Mouse (Mus musculus) urinary bladder, postnatal 36 days (tissue): Measurements from ENCODE around the gene Adat3.
A peak's percentile ranks its signal among the peaks of the same experiment; 100 is the strongest.
"Not testable (repeated sequence)": the region's sequence is repeated elsewhere in the genome, so short reads cannot be mapped to it uniquely, and the experiment has no call there.

ENCODE experiments used
- DNase-seq, 2 experiments: peaks; one replicate each; pipeline ENCODE4 v3.0.0; 2022; ENCODE audit warnings: low spot score in 2 of 2, mixed read lengths in 1 of 2

The Adat3 gene

GRCm38 (mm10) chr10:80578131-80578750 lies 24.4 kb upstream of the Adat3 start:
- peak; percentile 78 to 84 for DNase-seq

- DNase-seq = peak; percentile 51 to 67
Observed at GRCm38 (mm10) chr10:80578911-80579310, 23.8 kb upstream of the Adat3 start.

GRCm38 (mm10) chr10:80583047-80583446 lies 19.6 kb upstream of the Adat3 start:
- DNase-seq = no peak

GRCm38 (mm10) chr10:80584045-80584488 lies 18.6 kb upstream of the Adat3 start:
- no peak for DNase-seq

- no peak for DNase-seq
Observed at GRCm38 (mm10) chr10:80584642-80585552, 17.8 kb upstream of the Adat3 start.

- no peak for DNase-seq
Observed at GRCm38 (mm10) chr10:80585581-80585980, 17.1 kb upstream of the Adat3 start.

GRCm38 (mm10) chr10:80586407-80587304 lies 16.0 kb upstream of the Adat3 start:
- DNase-seq = no peak

GRCm38 (mm10) chr10:80587305-80587657 lies 15.4 kb upstream of the Adat3 start:
- no peak for DNase-seq

- DNase-seq = no peak
Observed at GRCm38 (mm10) chr10:80589127-80589878, 13.4 kb upstream of the Adat3 start.

GRCm38 (mm10) chr10:80589879-80590854 lies 12.5 kb upstream of the Adat3 start, which contains the start of gene Abhd17a:
Gene Abhd17a, minus strand, starts transcription at chr10:80590341.
- DNase-seq = peak; percentile 92 to 95

- no peak for DNase-seq
Observed at GRCm38 (mm10) chr10:80596318-80596717, 6.4 kb upstream of the Adat3 start.

- no peak for DNase-seq
Observed at GRCm38 (mm10) chr10:80603364-80603763, 684 bp downstream of the Adat3 start.

- DNase-seq = no peak
Observed at GRCm38 (mm10) chr10:80604001-80604509, 1.4 kb downstream of the Adat3 start.

GRCm38 (mm10) chr10:80604988-80605387 lies 2.3 kb downstream of the Adat3 start:
- no peak for DNase-seq

GRCm38 (mm10) chr10:80605721-80606120 lies 3.0 kb downstream of the Adat3 start, which contains the start of gene Gm49322:
Gene Gm49322, plus strand, starts transcription at chr10:80606021.
- DNase-seq = not testable (repeated sequence)

- DNase-seq = no peak
Observed at GRCm38 (mm10) chr10:80606306-80606705, 3.6 kb downstream of the Adat3 start.

GRCm38 (mm10) chr10:80606737-80607350 lies 4.2 kb downstream of the Adat3 start:
- no peak for DNase-seq

- DNase-seq = no peak
Observed at GRCm38 (mm10) chr10:80608435-80608834, 5.8 kb downstream of the Adat3 start.

GRCm38 (mm10) chr10:80609269-80609924 lies 6.7 kb downstream of the Adat3 start:
- DNase-seq = no peak
